Mouse (Mus musculus): Measurements from ENCODE around the gene 9930111J21Rik1. TPM values are rescaled to one million over a fixed set of nuclear protein-coding genes. Genes with fewer than 3 reads are reported as not detected.
"Not testable (repeated sequence)": the region's sequence is repeated elsewhere in the genome, so short reads cannot be mapped to it uniquely, and the experiment has no call there.

9930111J21Rik1 gene
- 0.11 TPM in 1 of 2 replicates, not detected in the other for polyA plus RNA-seq (2016; fragmentation: Nextera tagmentation; extraction: Ambion mirVana)

- H3K4me1 ChIP-seq; H3K27me3 ChIP-seq (ENCODE audit: insufficient read depth, poor library complexity, severe bottlenecking); H3K4me3 ChIP-seq; DNase-seq (ENCODE audit: low spot score); H3K9me3 ChIP-seq; H3K36me3 ChIP-seq; H3K27ac ChIP-seq: not testable (repeated sequence)
- no CpG with 5 or more reads among the region's 3 CpGs for WGBS
These were observed at the start of gene 9930111J21Rik1 for GRCm38 (mm10) chr11:48979251-48979650. Gene 9930111J21Rik1 (minus strand): TSS chr11:48979398.

- not testable (repeated sequence) for H3K27me3 ChIP-seq (ENCODE audit: insufficient read depth, poor library complexity, severe bottlenecking); H3K27ac ChIP-seq; H3K36me3 ChIP-seq; H3K4me1 ChIP-seq; DNase-seq (ENCODE audit: low spot score); H3K9me3 ChIP-seq; H3K4me3 ChIP-seq
These were observed 32.9 kb upstream of the 9930111J21Rik1 start for GRCm38 (mm10) chr11:49012074-49012473.

- not testable (repeated sequence) for H3K4me1 ChIP-seq; DNase-seq (ENCODE audit: low spot score); H3K36me3 ChIP-seq; H3K4me3 ChIP-seq; H3K27me3 ChIP-seq (ENCODE audit: insufficient read depth, poor library complexity, severe bottlenecking); H3K9me3 ChIP-seq; H3K27ac ChIP-seq
- 43% methylated on average over 1 of the region's 1 CpGs for WGBS
These were observed 27.6 kb upstream of the 9930111J21Rik1 start for GRCm38 (mm10) chr11:49006785-49007184.

- WGBS, result 58% methylated on average over 2 of the region's 2 CpGs
- H3K9me3 ChIP-seq; H3K4me1 ChIP-seq; H3K36me3 ChIP-seq; H3K4me3 ChIP-seq; H3K27me3 ChIP-seq (ENCODE audit: insufficient read depth, poor library complexity, severe bottlenecking); H3K27ac ChIP-seq; DNase-seq (ENCODE audit: low spot score): not testable (repeated sequence)
These were observed 27.1 kb upstream of the 9930111J21Rik1 start for GRCm38 (mm10) chr11:49006317-49006716.

DNA sequence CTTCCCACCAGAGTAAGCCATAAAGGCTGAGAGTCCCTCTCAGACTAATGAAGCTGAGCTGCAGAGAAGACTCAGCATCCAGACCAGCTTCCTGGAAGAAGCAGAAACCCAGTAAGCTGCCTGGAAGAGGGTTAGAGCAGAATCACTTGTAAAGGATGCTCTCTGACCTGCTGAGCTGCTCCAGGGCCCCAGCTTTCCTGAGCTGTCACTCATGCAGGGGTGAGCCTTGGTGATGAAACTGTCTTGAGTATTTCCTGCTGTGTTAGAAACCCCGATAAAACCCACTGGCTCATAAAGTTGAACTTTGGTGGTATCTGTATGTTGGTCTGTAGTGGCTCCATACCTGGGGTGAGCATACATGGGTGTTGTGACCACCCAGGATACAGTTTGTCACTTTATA lies 21.2 kb upstream of the 9930111J21Rik1 start:
- H3K9me3 ChIP-seq; H3K36me3 ChIP-seq; H3K27ac ChIP-seq; H3K27me3 ChIP-seq (ENCODE audit: insufficient read depth, poor library complexity, severe bottlenecking); DNase-seq (ENCODE audit: low spot score); H3K4me1 ChIP-seq; H3K4me3 ChIP-seq: not testable (repeated sequence)
- WGBS, result 56% methylated on average over 1 of the region's 1 CpGs

GRCm38 (mm10) chr11:48994018-48994417 lies 14.8 kb upstream of the 9930111J21Rik1 start, which contains the start of gene Tgtp1:
Gene Tgtp1 (minus strand): TSS chr11:48994172.
- not testable (repeated sequence) for H3K27ac ChIP-seq; H3K27me3 ChIP-seq (ENCODE audit: insufficient read depth, poor library complexity, severe bottlenecking); H3K9me3 ChIP-seq; H3K36me3 ChIP-seq; DNase-seq (ENCODE audit: low spot score); H3K4me3 ChIP-seq
- WGBS, result 35% methylated on average over 2 of the region's 2 CpGs
- H3K4me1 ChIP-seq, result peaks cover 10% of the 10 kb centered on the region

- not testable (repeated sequence) for H3K9me3 ChIP-seq; H3K27ac ChIP-seq; H3K27me3 ChIP-seq (ENCODE audit: insufficient read depth, poor library complexity, severe bottlenecking); H3K36me3 ChIP-seq; DNase-seq (ENCODE audit: low spot score); H3K4me3 ChIP-seq
- 13% methylated on average over 10 of the region's 10 CpGs for WGBS
- H3K4me1 ChIP-seq, result peaks cover 10% of the 10 kb centered on the region
These were observed 14.1 kb upstream of the 9930111J21Rik1 start for GRCm38 (mm10) chr11:48993296-48993695.

DNA sequence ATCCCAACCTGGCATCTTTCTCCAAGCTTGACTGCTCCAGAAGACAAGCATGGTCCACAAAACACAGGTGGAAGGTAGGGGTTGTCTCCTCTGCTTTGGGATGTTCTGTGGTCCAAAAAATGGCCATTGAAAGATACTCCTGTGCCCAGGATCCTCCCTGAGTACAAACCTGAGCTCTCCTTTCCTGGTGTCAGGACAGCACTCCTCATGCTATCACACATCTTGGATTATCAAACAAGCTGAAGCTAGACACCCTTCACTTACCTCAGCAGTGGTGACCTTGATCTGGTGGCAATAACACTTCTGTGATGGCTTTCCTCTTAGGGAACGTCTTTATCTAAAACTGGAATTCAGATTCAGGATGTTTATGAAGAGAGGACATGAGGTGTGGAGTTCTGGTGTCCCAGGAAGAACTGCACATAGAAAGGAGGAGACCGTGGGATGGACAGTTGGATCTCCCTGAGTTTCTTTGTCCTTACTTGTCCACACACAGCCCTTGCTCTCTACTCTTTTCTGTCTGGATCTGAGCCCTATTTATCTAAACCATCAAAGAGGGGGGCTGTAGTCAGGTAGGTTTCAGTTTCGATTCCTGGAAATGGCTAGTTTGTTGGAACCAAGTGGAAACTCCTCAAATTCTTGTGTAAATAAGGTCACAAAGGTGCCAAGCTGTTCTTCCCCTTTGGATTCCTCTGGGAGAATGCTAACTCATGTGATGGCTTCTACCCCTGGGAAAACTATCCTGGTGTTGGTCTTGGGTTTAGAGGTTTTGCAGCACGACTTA lies 12.7 kb upstream of the 9930111J21Rik1 start, which contains the start of gene Gm12185:
TSS of gene Gm12185 (minus strand) at position 487 of the 781 bp plus-strand sequence.
- not testable (repeated sequence) for H3K27me3 ChIP-seq (ENCODE audit: insufficient read depth, poor library complexity, severe bottlenecking); DNase-seq (ENCODE audit: low spot score); H3K9me3 ChIP-seq; H3K27ac ChIP-seq; H3K36me3 ChIP-seq; H3K4me3 ChIP-seq
- peaks cover 10% of the 10 kb centered on the region for H3K4me1 ChIP-seq
- 53% methylated on average over 4 of the region's 4 CpGs for WGBS

DNA sequence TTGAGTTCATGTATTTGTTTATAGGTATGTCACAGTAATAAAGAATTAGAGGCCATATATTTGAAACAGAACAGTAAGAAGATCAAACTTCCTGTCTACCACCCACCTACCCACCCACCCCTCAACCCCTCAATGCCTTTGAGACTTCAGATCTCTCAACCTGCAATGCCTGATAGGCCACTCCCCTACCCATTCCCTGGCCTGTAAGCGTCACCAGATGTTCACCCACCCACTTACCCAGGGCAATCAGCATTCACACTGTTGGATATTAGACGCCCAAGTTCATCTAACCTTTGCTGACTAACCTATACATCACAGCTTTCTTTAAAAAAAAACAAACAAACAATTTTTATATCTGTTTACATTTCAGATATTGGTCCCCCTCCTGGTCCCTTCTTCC lies 10.8 kb upstream of the 9930111J21Rik1 start:
- H3K27me3 ChIP-seq (ENCODE audit: insufficient read depth, poor library complexity, severe bottlenecking); H3K9me3 ChIP-seq; H3K36me3 ChIP-seq; DNase-seq (ENCODE audit: low spot score); H3K4me3 ChIP-seq; H3K27ac ChIP-seq: not testable (repeated sequence)
- peaks cover 10% of the 10 kb centered on the region for H3K4me1 ChIP-seq
- WGBS, result 72% methylated on average over 2 of the region's 2 CpGs

DNA sequence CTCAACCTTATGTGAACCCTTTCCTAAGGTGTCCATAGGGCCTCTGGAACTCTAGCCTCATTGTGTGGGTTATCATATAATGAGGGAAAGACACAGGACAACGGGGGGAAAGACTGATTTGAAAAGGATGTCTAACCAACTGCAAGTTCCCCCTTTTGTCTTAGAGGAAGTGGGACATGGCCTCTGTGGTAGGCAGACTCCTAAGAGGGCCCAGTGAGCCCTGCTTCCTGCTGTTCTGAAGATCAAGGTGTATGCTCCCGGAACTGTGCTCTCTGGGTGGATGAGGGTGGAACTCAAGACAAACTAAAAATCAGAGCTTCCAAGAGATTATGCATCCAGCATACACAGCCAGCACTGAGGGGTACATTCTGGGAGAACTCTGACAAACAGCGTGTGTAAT lies 9.0 kb upstream of the 9930111J21Rik1 start:
- not testable (repeated sequence) for H3K4me1 ChIP-seq; H3K4me3 ChIP-seq; H3K9me3 ChIP-seq; H3K36me3 ChIP-seq; H3K27ac ChIP-seq; H3K27me3 ChIP-seq (ENCODE audit: insufficient read depth, poor library complexity, severe bottlenecking)
- 63% methylated on average over 2 of the region's 3 CpGs for WGBS
- peak; percentile 17 for DNase-seq (ENCODE audit: low spot score)

GRCm38 (mm10) chr11:48982848-48983247 lies 3.6 kb upstream of the 9930111J21Rik1 start:
- not testable (repeated sequence) for H3K27ac ChIP-seq; DNase-seq (ENCODE audit: low spot score); H3K4me3 ChIP-seq; H3K36me3 ChIP-seq; H3K27me3 ChIP-seq (ENCODE audit: insufficient read depth, poor library complexity, severe bottlenecking); H3K4me1 ChIP-seq; H3K9me3 ChIP-seq
- WGBS, result no CpG with 5 or more reads among the region's 3 CpGs

GRCm38 (mm10) chr11:48980052-48980451 lies 854 bp upstream of the 9930111J21Rik1 start:
- no CpG with 5 or more reads among the region's 5 CpGs for WGBS
- H3K27me3 ChIP-seq (ENCODE audit: insufficient read depth, poor library complexity, severe bottlenecking); H3K4me1 ChIP-seq; H3K9me3 ChIP-seq; DNase-seq (ENCODE audit: low spot score); H3K27ac ChIP-seq; H3K4me3 ChIP-seq; H3K36me3 ChIP-seq: not testable (repeated sequence)

GRCm38 (mm10) chr11:48978240-48978939 lies 808 bp downstream of the 9930111J21Rik1 start, which contains the start of gene Olfr56:
Gene Olfr56 (plus strand): TSS chr11:48978889.
- H3K4me1 ChIP-seq; H3K9me3 ChIP-seq; H3K27ac ChIP-seq; H3K4me3 ChIP-seq; DNase-seq (ENCODE audit: low spot score); H3K27me3 ChIP-seq (ENCODE audit: insufficient read depth, poor library complexity, severe bottlenecking); H3K36me3 ChIP-seq: not testable (repeated sequence)
- no CpG with 5 or more reads among the region's 1 CpGs for WGBS
